Mouse (Mus musculus): ENCODE data around the gene Atat1. TPM values are rescaled to one million over a fixed set of nuclear protein-coding genes. Genes with fewer than 3 reads are reported as not detected.
A peak's percentile ranks its signal among the peaks of the same experiment; 100 is the strongest.

The Atat1 gene
- total RNA-seq, 1 experiment: 12.9 TPM

DNA sequence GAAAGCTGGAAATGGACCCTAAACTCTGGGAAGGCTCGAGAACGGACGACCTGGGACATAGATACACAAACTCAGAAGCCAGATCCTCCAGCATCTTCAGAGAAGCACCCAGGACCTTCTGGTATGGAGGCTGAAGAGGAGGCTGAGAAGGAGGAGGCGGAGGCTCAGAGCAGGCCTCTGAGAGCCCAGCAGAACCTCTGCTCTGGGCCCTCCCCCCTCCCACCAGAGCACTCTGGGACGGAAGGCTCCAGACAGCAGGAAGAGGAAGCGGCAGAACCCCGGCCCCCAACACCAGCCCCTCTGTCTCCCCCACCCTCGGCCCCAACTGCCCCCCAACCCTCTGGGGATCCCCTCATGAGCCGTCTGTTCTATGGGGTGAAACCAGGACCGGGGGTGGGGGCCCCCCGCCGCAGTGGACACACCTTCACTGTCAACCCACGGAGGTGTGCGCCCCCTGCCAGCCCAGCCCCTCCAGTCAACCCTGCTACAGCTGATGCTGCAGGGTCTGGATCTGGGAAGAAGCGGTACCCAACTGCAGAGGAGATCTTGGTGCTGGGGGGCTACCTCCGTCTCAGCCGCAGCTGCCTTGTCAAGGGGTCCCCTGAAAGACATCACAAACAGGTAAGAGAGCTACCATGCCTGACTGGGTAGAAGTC lies 41.6 kb downstream of the Atat1 start:
- Histone ChIP-seq H3K36me3 (ENCODE audit: control insufficient read depth, insufficient read depth, low read length, poor library complexity, severe bottlenecking) (peaks cover 5% of the 10 kb centered on the region; the same call in 1 of the 2 replicates), H3K27ac (ENCODE audit: insufficient read depth, low read depth, low read length, poor library complexity, severe bottlenecking) (peak overlapping the region; percentile 82), H3K4me1 (ENCODE audit: control insufficient read depth in 2 of 2, insufficient read depth in 2 of 2, low read length in 2 of 2, poor library complexity in 1 of 2) (peaks cover 6 to 14% of the 10 kb centered on the region in 2 experiments; a peak in 2 of 4 replicates), H3K4me3 (ENCODE audit: insufficient read depth in 1 of 2, low read depth in 1 of 2, low read length in 2 of 2, poor library complexity in 1 of 2, severe bottlenecking in 1 of 2) (peak overlapping the region; percentile 56 to 78), H3K9ac (ENCODE audit: insufficient read depth, low read depth, low read length, poor library complexity, severe bottlenecking) (peak overlapping the region; percentile 81; the same call in 1 of the 2 replicates), H3K9me3 (ENCODE audit: control insufficient read depth, insufficient read depth, low read depth, low read length) (no peaks in the 10 kb centered on the region)
- TF ChIP-seq ZC3H11A (IDR thresholded peaks at IDR 0.05; ENCODE audit: borderline replicate concordance, low read depth, low read length): no peak
- TF ChIP-seq HCFC1 (IDR thresholded peaks at IDR 0.05; ENCODE audit: borderline replicate concordance, insufficient read depth, low read length): no peak
- no peak for TF ChIP-seq MAFK (IDR thresholded peaks at IDR 0.05; ENCODE audit: insufficient read depth, low read depth, low read length)
- TF ChIP-seq CHD2 (IDR thresholded peaks at IDR 0.05; ENCODE audit: low read depth, low read length): no peak
- TF ChIP-seq ZNF384 (IDR thresholded peaks at IDR 0.05; ENCODE audit: low read depth, low read length): no peak
- no peak for DNase-seq (ENCODE audit: low read depth, low spot score)
- in situ Hi-C loops (cut with MboI; ENCODE audit: low sequenced_read_pairs in 2 of 2, unreplicated experiment in 2 of 2): no loop called here

GRCm38 (mm10) chr17:35866911-35867890 lies 42.7 kb downstream of the Atat1 start:
- Histone ChIP-seq H3K27ac (ENCODE audit: insufficient read depth, low read depth, low read length, poor library complexity, severe bottlenecking) (no peak overlapping the region), H3K4me1 (ENCODE audit: control insufficient read depth in 2 of 2, insufficient read depth in 2 of 2, low read length in 2 of 2, poor library complexity in 1 of 2) (peaks cover 6 to 15% of the 10 kb centered on the region in 2 experiments; a peak in 2 of 4 replicates), H3K36me3 (ENCODE audit: control insufficient read depth, insufficient read depth, low read length, poor library complexity, severe bottlenecking) (peaks cover 7% of the 10 kb centered on the region; the same call in 1 of the 2 replicates), H3K4me3 (ENCODE audit: insufficient read depth in 1 of 2, low read depth in 1 of 2, low read length in 2 of 2, poor library complexity in 1 of 2, severe bottlenecking in 1 of 2) (peak overlapping the region; percentile 78 to 91), H3K9me3 (ENCODE audit: control insufficient read depth, insufficient read depth, low read depth, low read length) (no peaks in the 10 kb centered on the region), H3K9ac (ENCODE audit: insufficient read depth, low read depth, low read length, poor library complexity, severe bottlenecking) (peak overlapping the region; percentile 81)
- TF ChIP-seq MAFK (IDR thresholded peaks at IDR 0.05; ENCODE audit: insufficient read depth, low read depth, low read length): no peak
- no peak for TF ChIP-seq ZC3H11A (IDR thresholded peaks at IDR 0.05; ENCODE audit: borderline replicate concordance, low read depth, low read length)
- no peak for TF ChIP-seq CHD2 (IDR thresholded peaks at IDR 0.05; ENCODE audit: low read depth, low read length)
- TF ChIP-seq HCFC1 (IDR thresholded peaks at IDR 0.05; ENCODE audit: borderline replicate concordance, insufficient read depth, low read length): no peak
- no peak for TF ChIP-seq ZNF384 (IDR thresholded peaks at IDR 0.05; ENCODE audit: low read depth, low read length)
- in situ Hi-C loops (cut with MboI; ENCODE audit: low sequenced_read_pairs in 2 of 2, unreplicated experiment in 2 of 2): no loop called here
- no peak for DNase-seq (ENCODE audit: low read depth, low spot score)

DNA sequence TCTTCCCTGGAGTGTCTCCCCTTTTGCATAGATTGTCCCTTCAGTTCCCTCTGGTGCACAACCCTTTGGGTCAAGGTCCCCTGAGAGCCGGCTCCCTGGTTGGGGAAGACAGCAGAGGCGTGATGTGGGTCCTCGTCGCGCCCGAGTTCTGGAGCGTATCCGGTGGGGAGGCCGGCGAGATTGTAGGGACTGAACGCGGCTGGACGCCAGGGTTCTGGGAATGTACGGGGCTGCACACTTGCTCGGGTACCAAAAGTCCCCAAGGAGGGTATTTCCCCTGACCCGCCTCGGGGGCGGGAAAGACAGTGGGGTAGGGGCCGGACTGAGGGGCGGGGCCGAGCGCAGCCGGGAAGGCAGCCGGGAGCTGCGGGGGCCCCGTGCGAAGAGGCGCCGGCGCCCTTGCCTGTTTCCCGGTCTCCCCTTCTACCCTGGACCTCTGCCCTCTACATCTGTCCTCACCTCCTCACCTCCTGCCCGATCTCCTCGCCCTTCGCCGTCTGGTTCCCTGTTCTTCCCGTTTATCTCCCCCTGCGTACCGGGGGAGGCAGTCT lies 43.5 kb downstream of the Atat1 start:
- peaks cover 6 to 15% of the 10 kb centered on the region in 2 experiments; a peak in 2 of 4 replicates for H3K4me1 ChIP-seq (ENCODE audit: control insufficient read depth in 2 of 2, insufficient read depth in 2 of 2, low read length in 2 of 2, poor library complexity in 1 of 2)
- peak overlapping the region; percentile 78 for H3K27ac ChIP-seq (ENCODE audit: insufficient read depth, low read depth, low read length, poor library complexity, severe bottlenecking)
- H3K4me3 ChIP-seq (ENCODE audit: insufficient read depth in 1 of 2, low read depth in 1 of 2, low read length in 2 of 2, poor library complexity in 1 of 2, severe bottlenecking in 1 of 2): peak overlapping the region; percentile 78 to 91
- in situ Hi-C loops (cut with MboI; ENCODE audit: low sequenced_read_pairs in 2 of 2, unreplicated experiment in 2 of 2): no loop called here
- peak overlapping the region; percentile 81 for H3K9ac ChIP-seq (ENCODE audit: insufficient read depth, low read depth, low read length, poor library complexity, severe bottlenecking)
- peaks cover 7% of the 10 kb centered on the region; the same call in 1 of the 2 replicates for H3K36me3 ChIP-seq (ENCODE audit: control insufficient read depth, insufficient read depth, low read length, poor library complexity, severe bottlenecking)
- TF ChIP-seq CHD2 (IDR thresholded peaks at IDR 0.05; ENCODE audit: low read depth, low read length) (no peak), ZC3H11A (IDR thresholded peaks at IDR 0.05; ENCODE audit: borderline replicate concordance, low read depth, low read length) (no peak), ZNF384 (IDR thresholded peaks at IDR 0.05; ENCODE audit: low read depth, low read length) (no peak), HCFC1 (IDR thresholded peaks at IDR 0.05; ENCODE audit: borderline replicate concordance, insufficient read depth, low read length) (no peak), MAFK (IDR thresholded peaks at IDR 0.05; ENCODE audit: insufficient read depth, low read depth, low read length) (no peak)
- H3K9me3 ChIP-seq (ENCODE audit: control insufficient read depth, insufficient read depth, low read depth, low read length): no peaks in the 10 kb centered on the region
- DNase-seq (ENCODE audit: low read depth, low spot score): no peak

Measured in ES-E14 (cell line).